Mouse (Mus musculus): ENCODE measurements at regions not wholly inside any gene's neighbourhood (a gene's known extent, or its start where the extent isn't known, plus 50 kb on each side); places are given as distances from the start of the nearest gene placed in this dataset.
A peak's percentile ranks its signal among the peaks of the same experiment; 100 is the strongest.

DNA sequence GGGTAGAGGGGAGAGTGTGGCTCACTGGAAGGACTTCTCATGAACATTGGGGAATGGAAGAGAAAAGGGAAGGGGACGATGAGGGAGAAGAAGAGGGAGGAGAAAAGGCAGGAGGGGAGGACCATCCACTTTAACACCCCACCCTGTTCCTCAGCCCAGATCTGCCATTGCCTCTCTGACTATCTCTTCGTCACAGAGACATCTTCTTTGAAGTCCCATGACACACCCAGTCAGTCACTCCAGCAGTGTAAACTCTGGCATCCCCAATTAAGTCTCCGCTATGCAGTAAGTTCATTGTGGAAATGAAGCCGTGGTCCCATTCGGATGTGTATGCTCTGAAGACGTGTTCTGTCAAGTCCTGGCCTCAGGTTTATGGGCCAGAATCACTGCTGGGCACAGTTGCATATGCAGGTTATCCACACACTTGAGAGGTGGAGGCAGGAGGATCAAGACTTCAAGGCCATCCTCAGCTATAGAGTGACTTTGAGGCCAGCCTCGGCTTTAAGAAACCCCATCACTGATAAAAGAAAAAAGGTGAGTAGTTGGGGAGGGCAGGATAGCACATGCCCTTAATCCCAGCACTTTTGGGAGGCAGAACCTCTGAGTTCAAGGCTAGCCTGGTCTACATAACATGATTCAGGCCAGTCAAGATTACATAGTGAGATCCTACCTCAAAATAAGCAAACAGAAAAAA lies 141.0 kb upstream of the Med13l start:
- no peaks in the 10 kb centered on the region for H3K36me3 ChIP-seq
- no peak overlapping the region for H3K4me2 ChIP-seq (replicated peaks)
- no peak overlapping the region for H3K4me3 ChIP-seq
- H3K27ac ChIP-seq, result no peak overlapping the region
- H3K9me3 ChIP-seq (replicated peaks), result no peaks in the 10 kb centered on the region
- no peaks in the 10 kb centered on the region for H3K27me3 ChIP-seq
- 79% methylated on average over 7 of the region's 7 CpGs for WGBS
- H3K9ac ChIP-seq, result no peak overlapping the region
- peaks cover 20% of the 10 kb centered on the region for H3K4me1 ChIP-seq
- no peak for ATAC-seq (ENCODE audit: low FRiP score)

DNA sequence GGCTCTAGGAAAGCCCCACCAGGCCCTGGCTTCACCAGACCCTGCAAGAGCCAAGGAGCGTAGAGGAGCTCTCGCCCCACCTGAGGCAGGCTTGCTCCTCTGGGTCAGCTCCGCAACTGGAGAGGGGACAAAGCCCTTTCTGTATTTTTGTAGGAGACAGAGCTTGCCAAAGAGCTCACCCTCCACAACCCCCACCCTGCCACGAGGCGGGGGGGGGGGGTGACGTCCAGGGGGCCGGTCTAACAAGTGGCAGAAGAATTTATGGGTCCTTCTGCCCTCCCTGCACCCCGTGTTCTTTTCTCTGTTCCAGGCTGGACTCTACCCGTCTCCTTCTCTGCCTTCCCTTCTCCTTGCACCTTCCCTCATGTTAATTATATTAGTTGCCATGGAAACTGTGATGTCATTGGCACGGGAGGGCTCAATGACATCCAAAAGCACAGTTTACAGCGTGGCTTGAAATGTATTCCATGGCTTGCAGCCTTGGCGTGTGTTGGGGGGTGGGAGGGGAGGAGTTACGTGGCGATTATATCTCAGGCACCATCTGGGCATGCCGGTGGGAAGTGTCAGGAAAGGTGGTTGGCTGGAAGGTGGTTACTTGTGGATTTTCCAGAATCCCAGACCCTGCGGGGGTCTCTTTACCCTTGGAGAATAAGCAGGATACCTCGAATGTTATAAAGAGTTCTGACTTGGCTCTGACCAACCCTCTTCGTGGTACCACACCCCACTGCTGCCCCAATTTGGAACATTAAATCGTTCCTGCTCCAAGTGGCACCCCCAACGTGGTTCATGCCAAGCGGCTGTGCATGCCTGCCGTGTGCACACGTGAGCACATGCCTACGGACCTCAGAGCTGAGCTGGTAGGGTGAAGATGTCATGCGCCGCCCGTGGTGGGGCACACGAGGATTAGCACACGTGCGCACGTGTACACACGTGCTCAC lies 138.3 kb upstream of the Med13l start:
- Histone ChIP-seq H3K9ac (peak overlapping the region; percentile 58), H3K4me1 (peaks cover 26% of the 10 kb centered on the region), H3K4me3 (peak overlapping the region; percentile 20), H3K4me2 (replicated peaks) (peak overlapping the region; percentile 52), H3K27ac (peak overlapping the region; percentile 83), H3K36me3 (no peaks in the 10 kb centered on the region), H3K27me3 (no peaks in the 10 kb centered on the region), H3K9me3 (replicated peaks) (no peaks in the 10 kb centered on the region)
- ATAC-seq (ENCODE audit: low FRiP score), result peak; percentile 83
- 48% methylated on average over 32 of the region's 32 CpGs for WGBS

DNA sequence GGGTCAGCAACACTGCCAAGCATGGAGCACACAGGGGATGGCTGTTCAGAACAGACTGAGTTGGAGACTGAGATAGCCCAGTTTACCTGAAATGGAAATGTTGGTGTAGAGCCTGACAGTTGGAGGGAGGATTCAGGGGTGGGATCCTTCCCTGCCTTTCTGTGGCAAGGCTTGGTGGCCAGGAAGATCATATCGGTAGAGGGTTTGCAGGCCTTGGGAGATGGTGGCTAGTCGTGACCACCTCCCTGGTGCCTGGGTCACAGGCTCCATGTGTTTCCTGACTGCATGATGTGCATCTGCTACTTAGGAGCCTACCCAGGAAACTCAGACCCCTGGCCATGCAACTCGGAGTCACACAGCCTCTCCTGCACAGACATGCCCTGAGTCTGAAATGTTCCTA lies 136.3 kb upstream of the Med13l start:
- H3K27ac ChIP-seq, result no peak overlapping the region
- no peak overlapping the region for H3K4me3 ChIP-seq
- 74% methylated on average over 3 of the region's 3 CpGs for WGBS

DNA sequence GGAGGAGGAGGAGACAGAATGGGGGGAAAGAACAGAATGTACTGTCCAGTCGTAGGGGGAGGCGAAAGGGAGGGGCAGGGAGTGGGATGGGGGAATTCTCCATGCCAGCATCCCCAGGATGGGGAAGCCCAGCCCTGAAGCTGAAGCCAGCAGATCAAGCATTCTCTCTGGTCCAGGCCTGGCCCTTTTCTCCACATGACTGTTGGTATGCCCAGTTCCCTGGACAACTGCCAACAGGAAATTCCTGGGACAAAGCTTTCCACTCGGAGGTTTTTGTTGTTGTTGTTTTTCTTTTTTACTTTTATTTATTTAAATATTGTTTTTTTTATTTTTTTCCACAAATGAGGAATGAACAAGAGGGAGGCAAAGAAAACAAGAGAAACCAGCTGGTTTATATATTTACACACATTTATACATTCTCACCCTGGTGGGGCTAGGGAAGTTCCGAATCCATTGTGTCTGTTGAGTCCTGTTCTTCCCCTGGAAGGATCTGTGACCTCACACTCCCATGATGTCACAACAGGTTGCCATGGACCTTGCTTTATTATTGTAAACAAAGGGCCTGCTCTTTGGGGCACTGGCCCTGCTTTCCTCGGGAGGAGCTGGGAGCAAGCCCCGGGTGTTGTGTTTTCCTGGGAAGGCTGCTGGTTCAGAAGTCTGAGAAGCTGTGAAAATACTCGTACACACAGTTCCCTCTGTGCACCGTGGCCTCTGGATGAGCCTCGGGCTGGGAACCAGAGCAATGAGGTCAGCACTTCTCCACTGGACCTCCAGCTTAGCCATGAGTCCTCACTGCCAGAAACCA lies 135.5 kb upstream of the Med13l start:
- no peaks in the 10 kb centered on the region; the same call in 1 of the 2 replicates for H3K27me3 ChIP-seq
- peaks cover 26% of the 10 kb centered on the region for H3K4me1 ChIP-seq
- no peak overlapping the region for H3K9ac ChIP-seq
- H3K4me2 ChIP-seq (replicated peaks), result no peak overlapping the region
- ATAC-seq (ENCODE audit: low FRiP score), result no peak
- no peaks in the 10 kb centered on the region for H3K36me3 ChIP-seq
- H3K27ac ChIP-seq, result peak overlapping the region; percentile 5; the same call in 1 of the 2 replicates
- H3K4me3 ChIP-seq, result no peak overlapping the region
- no peaks in the 10 kb centered on the region for H3K9me3 ChIP-seq (replicated peaks)
- 40% methylated on average over 9 of the region's 9 CpGs for WGBS

More for the DNA sequence above, 136.3 kb upstream of the Med13l start:
- H3K9me3 ChIP-seq (replicated peaks), result no peaks in the 10 kb centered on the region
- H3K36me3 ChIP-seq, result no peaks in the 10 kb centered on the region
- H3K4me2 ChIP-seq (replicated peaks), result no peak overlapping the region
- no peak overlapping the region for H3K9ac ChIP-seq
- ATAC-seq (ENCODE audit: low FRiP score), result no peak
- no peaks in the 10 kb centered on the region for H3K27me3 ChIP-seq
- peaks cover 26% of the 10 kb centered on the region for H3K4me1 ChIP-seq

DNA sequence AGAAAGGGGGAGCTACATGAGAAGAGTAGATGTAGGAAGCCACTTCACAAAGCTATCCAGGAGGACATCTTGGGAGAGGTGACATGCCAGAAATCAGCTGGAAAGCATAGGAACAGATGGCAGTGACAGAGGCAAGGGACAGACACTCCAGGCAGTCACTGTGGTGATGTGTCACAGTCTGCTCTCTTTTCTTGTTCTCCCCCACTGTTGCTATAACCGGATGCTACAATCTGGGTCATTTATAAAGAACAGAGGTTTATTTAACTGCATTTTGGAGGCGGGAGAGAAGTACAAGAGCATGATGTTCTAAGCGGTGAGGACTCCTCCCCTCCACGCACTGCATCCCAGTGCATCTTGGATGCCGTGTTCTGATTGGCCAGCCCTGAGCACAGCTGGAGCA lies 133.8 kb upstream of the Med13l start:
- Histone ChIP-seq H3K4me3 (no peak overlapping the region), H3K36me3 (no peaks in the 10 kb centered on the region), H3K4me1 (peaks cover 24% of the 10 kb centered on the region), H3K27me3 (no peaks in the 10 kb centered on the region; the same call in 1 of the 2 replicates), H3K9me3 (replicated peaks) (no peaks in the 10 kb centered on the region), H3K4me2 (replicated peaks) (no peak overlapping the region), H3K27ac (no peak overlapping the region), H3K9ac (no peak overlapping the region)
- WGBS, result 44% methylated on average over 5 of the region's 5 CpGs
- no peak for ATAC-seq (ENCODE audit: low FRiP score)

DNA sequence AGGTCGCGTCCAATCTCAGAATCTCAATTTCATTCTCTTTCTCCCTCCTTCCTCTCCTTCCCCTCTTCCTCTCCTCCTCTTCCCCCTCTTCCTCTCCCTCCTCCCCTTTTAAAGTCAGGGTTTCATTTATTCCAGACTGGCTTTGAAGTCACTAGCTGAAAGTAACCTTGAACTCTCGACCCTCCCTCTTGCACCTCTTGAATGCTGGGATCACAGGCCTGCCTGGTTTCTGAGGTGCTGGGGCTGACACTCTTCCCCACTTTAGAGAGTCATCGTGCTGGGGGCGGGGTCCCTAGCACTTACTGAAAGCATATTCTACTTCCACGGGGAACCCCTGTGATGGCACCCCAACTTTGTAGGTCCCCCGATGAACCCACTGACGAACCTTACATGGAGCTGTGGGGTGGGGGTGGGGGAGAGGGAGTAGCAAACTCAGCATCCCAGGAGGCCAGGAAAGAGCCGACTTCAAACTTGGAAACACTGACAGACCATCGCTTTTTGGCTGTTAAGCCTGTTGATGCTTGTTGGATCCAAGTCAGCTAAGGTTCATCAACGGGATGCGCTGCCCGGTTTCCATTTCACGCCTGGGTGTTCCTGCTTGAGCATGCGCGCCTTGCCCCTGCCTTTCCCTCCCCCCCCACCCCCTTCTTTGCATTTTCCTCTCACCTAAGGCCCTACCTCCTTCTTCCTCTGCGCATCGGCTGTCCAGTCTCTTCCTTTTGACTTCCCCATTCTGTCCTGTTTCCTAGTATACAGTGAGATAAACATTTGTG lies 132.0 kb upstream of the Med13l start:
- Histone ChIP-seq H3K9ac (no peak overlapping the region), H3K27me3 (no peaks in the 10 kb centered on the region; the same call in 1 of the 2 replicates), H3K4me2 (replicated peaks) (no peak overlapping the region), H3K9me3 (replicated peaks) (no peaks in the 10 kb centered on the region), H3K4me3 (no peak overlapping the region), H3K27ac (no peak overlapping the region), H3K36me3 (no peaks in the 10 kb centered on the region), H3K4me1 (0 out of 2 replicates have a peak, but pooled peaks cover 9% of the 10 kb centered on the region)
- WGBS, result 77% methylated on average over 18 of the region's 18 CpGs
- no peak for ATAC-seq (ENCODE audit: low FRiP score)

DNA sequence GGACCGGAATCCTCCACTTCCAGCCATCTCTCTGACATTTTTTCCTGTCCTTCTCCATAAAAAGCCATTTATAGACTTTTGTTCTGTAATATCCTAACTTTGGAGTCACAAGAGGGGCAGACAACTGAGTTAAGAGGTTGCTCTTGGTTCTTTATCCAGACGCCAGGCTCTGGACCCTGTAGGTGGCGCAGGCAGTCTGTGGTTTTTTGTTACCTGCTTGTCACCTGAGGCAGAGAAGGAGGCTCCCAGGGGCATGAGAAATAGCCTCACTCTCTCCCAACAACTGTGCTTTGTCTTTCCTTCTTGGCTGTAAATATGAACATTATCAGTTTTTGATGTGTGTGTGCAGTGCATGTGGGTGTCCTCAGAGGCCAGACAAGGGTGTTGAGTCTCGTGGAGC lies 126.9 kb upstream of the Med13l start:
- Histone ChIP-seq H3K9me3 (replicated peaks) (no peaks in the 10 kb centered on the region), H3K4me1 (peaks cover 13% of the 10 kb centered on the region; the same call in 1 of the 2 replicates), H3K27me3 (peaks cover 36% of the 10 kb centered on the region), H3K4me3 (no peak overlapping the region), H3K27ac (no peak overlapping the region), H3K9ac (no peak overlapping the region), H3K36me3 (no peaks in the 10 kb centered on the region), H3K4me2 (replicated peaks) (no peak overlapping the region)
- no peak for ATAC-seq (ENCODE audit: low FRiP score)
- 65% methylated on average over 4 of the region's 4 CpGs for WGBS

DNA sequence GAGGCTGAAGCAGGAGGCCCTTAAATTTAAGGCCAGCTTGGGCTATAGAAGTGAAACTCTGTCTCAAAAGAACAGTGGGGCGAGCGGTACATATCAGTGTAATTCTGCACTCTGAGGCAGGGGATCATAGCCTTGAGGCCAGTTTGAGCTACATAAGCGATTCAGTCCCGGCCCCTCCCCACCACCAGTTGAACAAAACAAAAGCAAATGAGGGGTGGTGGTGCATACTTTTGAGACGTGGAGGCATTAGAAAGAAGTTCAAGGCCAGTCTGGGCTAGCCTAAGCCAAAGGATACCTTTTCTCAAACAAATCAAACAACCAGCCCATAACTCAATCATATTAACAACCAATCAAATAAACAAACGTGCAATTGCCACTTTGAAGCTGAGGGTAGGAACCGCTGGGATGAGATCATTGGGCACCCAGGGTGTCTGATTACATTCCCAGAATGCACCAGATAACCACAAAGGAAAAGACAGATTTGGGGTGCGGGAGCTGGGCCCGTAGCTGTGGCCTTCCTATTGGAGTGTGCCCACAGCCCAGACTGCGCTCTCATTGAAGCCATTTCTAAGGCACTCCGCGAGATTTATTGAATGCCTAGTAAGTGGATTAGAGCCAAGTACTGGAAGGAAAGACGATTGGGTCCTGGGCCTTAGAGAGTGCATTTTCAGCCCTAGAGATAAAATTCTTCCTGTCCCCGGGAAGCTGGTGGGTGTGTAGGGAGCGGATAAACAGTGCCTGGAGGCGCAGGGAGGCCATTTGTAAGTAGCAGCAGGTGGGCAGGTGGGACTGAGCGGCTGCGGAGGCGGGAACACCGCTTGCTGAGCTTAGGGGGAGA lies 125.5 kb upstream of the Med13l start:
- Histone ChIP-seq H3K27me3 (peaks cover 36% of the 10 kb centered on the region), H3K36me3 (no peaks in the 10 kb centered on the region), H3K4me3 (no peak overlapping the region), H3K27ac (no peak overlapping the region), H3K9me3 (replicated peaks) (no peaks in the 10 kb centered on the region), H3K4me1 (peaks cover 13% of the 10 kb centered on the region; the same call in 1 of the 2 replicates), H3K4me2 (replicated peaks) (no peak overlapping the region), H3K9ac (no peak overlapping the region)
- 22% methylated on average over 20 of the region's 20 CpGs for WGBS
- ATAC-seq (ENCODE audit: low FRiP score), result no peak

DNA sequence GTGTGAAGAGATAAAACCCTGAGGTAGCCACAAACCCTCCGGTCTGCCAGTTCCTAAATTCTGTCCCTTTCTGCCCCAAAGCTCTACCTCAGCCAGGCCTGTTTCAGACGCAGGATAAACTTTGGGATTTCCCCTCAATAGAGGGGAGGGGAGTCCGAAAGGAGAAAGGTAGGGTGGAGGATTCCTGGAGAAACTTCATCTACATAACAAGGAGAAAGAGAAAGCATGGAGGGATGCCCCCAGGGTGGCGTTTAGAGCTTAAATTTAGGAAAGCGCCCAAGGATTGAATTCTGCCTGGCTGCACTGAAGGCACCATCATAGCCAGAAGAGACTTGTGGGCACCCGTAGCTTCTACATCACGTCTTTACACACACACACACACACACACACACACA lies 124.9 kb upstream of the Med13l start:
- H3K36me3 ChIP-seq, result no peaks in the 10 kb centered on the region
- H3K27ac ChIP-seq, result no peak overlapping the region
- no peak overlapping the region for H3K4me2 ChIP-seq (replicated peaks)
- H3K9ac ChIP-seq, result no peak overlapping the region
- no peaks in the 10 kb centered on the region for H3K9me3 ChIP-seq (replicated peaks)
- H3K27me3 ChIP-seq, result peaks cover 36% of the 10 kb centered on the region
- H3K4me3 ChIP-seq, result no peak overlapping the region
- 20% methylated on average over 7 of the region's 7 CpGs for WGBS
- no peak for ATAC-seq (ENCODE audit: low FRiP score)
- H3K4me1 ChIP-seq, result peaks cover 13% of the 10 kb centered on the region; the same call in 1 of the 2 replicates

DNA sequence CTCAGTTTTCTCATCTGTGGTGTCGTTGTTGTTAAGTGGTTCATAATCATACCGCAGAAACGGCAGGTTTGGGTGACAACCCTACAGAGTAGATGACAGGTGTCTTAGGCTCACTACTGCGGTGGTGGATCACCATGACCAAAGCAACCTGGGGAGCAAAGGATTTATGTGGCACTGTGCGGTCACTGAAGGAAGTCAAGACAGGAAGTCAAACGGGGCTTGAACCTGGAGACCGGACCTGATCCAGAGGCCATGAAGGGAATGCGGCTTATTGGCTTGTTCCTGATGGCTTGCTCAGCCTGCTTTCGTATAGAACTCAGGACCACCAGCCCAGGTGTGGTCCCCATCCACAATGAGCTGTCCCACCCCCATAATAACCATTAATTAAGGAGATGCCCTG lies 124.4 kb upstream of the Med13l start:
- Histone ChIP-seq H3K9ac (no peak overlapping the region), H3K27ac (no peak overlapping the region), H3K4me2 (replicated peaks) (no peak overlapping the region), H3K4me3 (no peak overlapping the region), H3K4me1 (peaks cover 13% of the 10 kb centered on the region; the same call in 1 of the 2 replicates), H3K27me3 (peaks cover 36% of the 10 kb centered on the region), H3K36me3 (no peaks in the 10 kb centered on the region), H3K9me3 (replicated peaks) (no peaks in the 10 kb centered on the region)
- no peak for ATAC-seq (ENCODE audit: low FRiP score)
- 16% methylated on average over 9 of the region's 9 CpGs for WGBS

Measured in hindbrain, embryonic 12.5 days (tissue).